Mouse (Mus musculus) ES-Bruce4 (cell line): ENCODE results near the gene Sema5b.

Source experiments
- CTCF ChIP-seq: IDR thresholded peaks from one replicate; pipeline ENCODE4 v1.8.1; 2011; ENCODE audit warnings: low read depth, low read length
- EP300 ChIP-seq: IDR thresholded peaks from 2 replicates; pipeline ENCODE4 v1.6.1; 2011; ENCODE audit warnings: low read depth, low read length; ENCODE audit not compliant: insufficient read depth
- POLR2A ChIP-seq: IDR thresholded peaks from one replicate; pipeline ENCODE4 v1.8.1; 2011; ENCODE audit warnings: low read length; ENCODE audit not compliant: insufficient read depth

GRCm38 (mm10) chr16:35517976-35518951 is 22.7 kb upstream of the Sema5b start:
- no peak for TF ChIP-seq POLR2A
- TF ChIP-seq CTCF = no peak
- TF ChIP-seq EP300 = no peak
